Mouse (Mus musculus): Measurements from ENCODE around the gene Ndufs2. TPM values are rescaled to one million over a fixed set of nuclear protein-coding genes. Genes with fewer than 3 reads are reported as not detected.
A peak's percentile ranks its signal among the peaks of the same experiment; 100 is the strongest.

The Ndufs2 gene
- polyA plus RNA-seq, 1 experiment from 2014 or later, result 244 TPM

DNA sequence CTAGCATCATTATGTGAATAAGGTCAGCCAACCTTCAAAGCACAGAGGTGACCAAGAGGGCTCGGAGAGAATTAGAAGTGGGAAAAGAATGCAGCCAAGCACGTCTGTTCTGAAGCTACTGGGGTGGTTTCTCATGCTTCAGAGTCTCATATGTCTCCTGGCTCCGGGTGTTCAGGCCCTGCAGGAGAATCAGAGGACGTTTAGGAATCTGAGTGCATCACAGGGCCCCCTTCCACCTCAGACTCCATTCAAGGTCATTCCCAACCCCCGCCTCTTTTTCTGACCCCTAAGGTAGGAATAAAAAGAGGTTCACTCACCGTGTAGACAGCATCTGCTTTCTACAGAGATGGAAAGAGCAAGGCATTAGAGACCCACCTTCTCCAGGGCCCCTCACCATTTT, 21.4 kb downstream of the Ndufs2 start:
- H3K4me3 ChIP-seq (ENCODE audit: low read depth, low read length), result no peak overlapping the region
- no peak overlapping the region for H3K4me2 ChIP-seq
- H3K27ac ChIP-seq (ENCODE audit: low read depth), result no peak overlapping the region
- 56% methylated on average over 6 of the region's 6 CpGs for WGBS
- no peaks in the 10 kb centered on the region for H3K4me1 ChIP-seq (ENCODE audit: insufficient read depth)
- H3K9me3 ChIP-seq (ENCODE audit: low read depth, low read length), result no peaks in the 10 kb centered on the region
- H3K27me3 ChIP-seq (ENCODE audit: insufficient read depth, low read length), result no peaks in the 10 kb centered on the region
- ATAC-seq (ENCODE audit: insufficient read depth) (no peak), DNase-seq (no peak)
- TF ChIP-seq CTCF (IDR thresholded peaks at IDR 0.05; ENCODE audit: low read depth), result no peak
- peaks cover 14% of the 10 kb centered on the region for H3K36me3 ChIP-seq (ENCODE audit: insufficient read depth)
- no peak overlapping the region for H3K9ac ChIP-seq

DNA sequence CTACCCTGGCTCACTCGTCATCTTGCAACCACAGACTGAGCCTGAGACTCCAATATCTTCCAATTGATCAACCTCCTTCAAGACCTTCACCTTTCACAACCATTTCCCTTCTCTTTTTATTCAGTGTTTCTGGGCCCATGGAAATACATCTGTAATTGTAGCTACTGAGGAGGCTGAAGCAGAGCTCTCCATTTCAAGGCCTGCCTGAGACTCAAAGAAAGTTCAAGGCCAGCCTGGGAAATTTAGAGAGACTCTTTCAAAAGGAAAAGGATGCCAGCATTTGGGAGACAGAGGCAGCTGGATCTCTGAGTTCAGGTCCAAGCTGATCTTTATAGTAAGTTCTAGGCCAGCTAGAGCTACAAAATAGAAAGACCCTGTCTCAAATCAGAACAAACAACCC, 23.3 kb downstream of the Ndufs2 start:
- Histone ChIP-seq H3K9ac (no peak overlapping the region), H3K9me3 (ENCODE audit: low read depth, low read length) (no peaks in the 10 kb centered on the region), H3K4me1 (ENCODE audit: insufficient read depth) (no peaks in the 10 kb centered on the region), H3K36me3 (ENCODE audit: insufficient read depth) (no peaks in the 10 kb centered on the region), H3K4me3 (ENCODE audit: low read depth, low read length) (no peak overlapping the region), H3K27me3 (ENCODE audit: insufficient read depth, low read length) (no peaks in the 10 kb centered on the region), H3K27ac (ENCODE audit: low read depth) (no peak overlapping the region), H3K4me2 (no peak overlapping the region)
- DNase-seq, result no peak
- TF ChIP-seq CTCF (IDR thresholded peaks at IDR 0.05; ENCODE audit: low read depth), result no peak
- WGBS, result 87% methylated on average over 1 of the region's 1 CpGs
- no peak for ATAC-seq (ENCODE audit: insufficient read depth)

DNA sequence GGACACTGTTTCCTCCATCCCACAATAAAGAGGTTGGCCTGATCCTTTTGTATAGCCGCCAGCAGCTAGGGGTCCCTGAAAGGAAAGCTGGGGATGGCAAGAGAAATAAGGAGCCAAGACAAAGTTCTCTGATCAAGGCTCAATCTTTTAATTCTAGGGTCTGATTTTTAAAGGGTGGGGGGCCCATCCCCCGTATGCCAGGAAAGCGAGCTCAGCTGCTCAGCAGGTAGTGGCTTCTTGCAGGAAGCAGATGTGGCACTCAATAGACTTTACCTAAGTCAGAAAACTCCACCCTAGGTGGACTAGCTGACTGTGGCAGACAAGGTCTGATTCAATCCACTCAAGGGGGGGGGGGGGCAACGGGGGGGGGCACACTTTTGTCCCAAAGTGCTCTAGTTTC, 24.4 kb downstream of the Ndufs2 start:
- 60% methylated on average over 4 of the region's 4 CpGs for WGBS
- H3K36me3 ChIP-seq (ENCODE audit: insufficient read depth), result no peaks in the 10 kb centered on the region
- no peak for TF ChIP-seq CTCF (IDR thresholded peaks at IDR 0.05; ENCODE audit: low read depth)
- no peaks in the 10 kb centered on the region for H3K9me3 ChIP-seq (ENCODE audit: low read depth, low read length)
- H3K4me2 ChIP-seq, result no peak overlapping the region
- ATAC-seq (ENCODE audit: insufficient read depth) (no peak), DNase-seq (no peak)
- H3K4me3 ChIP-seq (ENCODE audit: low read depth, low read length), result no peak overlapping the region
- no peak overlapping the region for H3K9ac ChIP-seq
- H3K27ac ChIP-seq (ENCODE audit: low read depth), result no peak overlapping the region
- H3K27me3 ChIP-seq (ENCODE audit: insufficient read depth, low read length), result no peaks in the 10 kb centered on the region
- no peaks in the 10 kb centered on the region for H3K4me1 ChIP-seq (ENCODE audit: insufficient read depth)

GRCm38 (mm10) chr1:171224857-171225256, 26.3 kb downstream of the Ndufs2 start, which contains the start of gene Apoa2:
Gene Apoa2 (plus strand): TSS chr1:171225054.
- Histone ChIP-seq H3K9me3 (ENCODE audit: low read depth, low read length) (no peaks in the 10 kb centered on the region), H3K27ac (ENCODE audit: low read depth) (no peak within 1 kb of the TSS), H3K4me1 (ENCODE audit: insufficient read depth) (peaks cover 6% of the 10 kb centered on the region; the same call in 1 of the 2 replicates), H3K4me2 (no peak within 1 kb of the TSS), H3K4me3 (ENCODE audit: low read depth, low read length) (no peak within 1 kb of the TSS), H3K36me3 (ENCODE audit: insufficient read depth) (peaks cover 8% of the 10 kb centered on the region; the same call in 1 of the 2 replicates), H3K9ac (no peak within 1 kb of the TSS), H3K27me3 (ENCODE audit: insufficient read depth, low read length) (no peaks in the 10 kb centered on the region)
- ATAC-seq (ENCODE audit: insufficient read depth), result no peak
- 61% methylated on average over 5 of the region's 5 CpGs for WGBS
- TF ChIP-seq CTCF (IDR thresholded peaks at IDR 0.05; ENCODE audit: low read depth), result no peak
- DNase-seq, result no peak

DNA sequence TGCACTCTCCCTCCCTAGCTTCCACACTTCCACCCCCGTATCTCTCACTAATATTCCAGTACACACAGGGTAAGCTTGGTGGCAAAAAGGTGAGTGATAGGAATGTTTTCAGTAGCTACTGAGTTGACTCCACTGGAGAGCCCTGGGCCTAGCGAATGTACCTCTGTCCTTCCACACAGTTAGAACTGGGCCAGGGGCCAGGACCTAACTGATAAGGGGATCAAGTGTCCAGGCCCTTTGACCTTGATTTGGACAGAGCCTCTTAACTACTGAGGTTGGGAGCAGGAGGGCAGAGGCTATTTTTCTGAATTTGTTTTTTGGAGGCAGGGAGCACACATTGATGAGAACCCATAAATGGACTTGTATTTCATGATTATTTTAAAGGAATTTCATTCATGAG, 27.4 kb downstream of the Ndufs2 start:
- no peak for ATAC-seq (ENCODE audit: insufficient read depth)
- H3K4me3 ChIP-seq (ENCODE audit: low read depth, low read length), result no peak overlapping the region
- 58% methylated on average over 2 of the region's 2 CpGs for WGBS
- H3K9me3 ChIP-seq (ENCODE audit: low read depth, low read length), result no peaks in the 10 kb centered on the region
- no peak for TF ChIP-seq CTCF (IDR thresholded peaks at IDR 0.05; ENCODE audit: low read depth)
- DNase-seq, result no peak
- no peak overlapping the region for H3K27ac ChIP-seq (ENCODE audit: low read depth)
- H3K27me3 ChIP-seq (ENCODE audit: insufficient read depth, low read length), result no peaks in the 10 kb centered on the region
- H3K4me2 ChIP-seq, result no peak overlapping the region
- H3K36me3 ChIP-seq (ENCODE audit: insufficient read depth), result peaks cover 18% of the 10 kb centered on the region
- no peak overlapping the region for H3K9ac ChIP-seq
- peaks cover 6% of the 10 kb centered on the region; the same call in 1 of the 2 replicates for H3K4me1 ChIP-seq (ENCODE audit: insufficient read depth)

- Histone ChIP-seq H3K9ac (peak overlapping the region; percentile 59), H3K4me2 (peak overlapping the region; percentile 58)
Measured at GRCm38 (mm10) chr1:171223168-171223567, 28.0 kb downstream of the Ndufs2 start.

DNA sequence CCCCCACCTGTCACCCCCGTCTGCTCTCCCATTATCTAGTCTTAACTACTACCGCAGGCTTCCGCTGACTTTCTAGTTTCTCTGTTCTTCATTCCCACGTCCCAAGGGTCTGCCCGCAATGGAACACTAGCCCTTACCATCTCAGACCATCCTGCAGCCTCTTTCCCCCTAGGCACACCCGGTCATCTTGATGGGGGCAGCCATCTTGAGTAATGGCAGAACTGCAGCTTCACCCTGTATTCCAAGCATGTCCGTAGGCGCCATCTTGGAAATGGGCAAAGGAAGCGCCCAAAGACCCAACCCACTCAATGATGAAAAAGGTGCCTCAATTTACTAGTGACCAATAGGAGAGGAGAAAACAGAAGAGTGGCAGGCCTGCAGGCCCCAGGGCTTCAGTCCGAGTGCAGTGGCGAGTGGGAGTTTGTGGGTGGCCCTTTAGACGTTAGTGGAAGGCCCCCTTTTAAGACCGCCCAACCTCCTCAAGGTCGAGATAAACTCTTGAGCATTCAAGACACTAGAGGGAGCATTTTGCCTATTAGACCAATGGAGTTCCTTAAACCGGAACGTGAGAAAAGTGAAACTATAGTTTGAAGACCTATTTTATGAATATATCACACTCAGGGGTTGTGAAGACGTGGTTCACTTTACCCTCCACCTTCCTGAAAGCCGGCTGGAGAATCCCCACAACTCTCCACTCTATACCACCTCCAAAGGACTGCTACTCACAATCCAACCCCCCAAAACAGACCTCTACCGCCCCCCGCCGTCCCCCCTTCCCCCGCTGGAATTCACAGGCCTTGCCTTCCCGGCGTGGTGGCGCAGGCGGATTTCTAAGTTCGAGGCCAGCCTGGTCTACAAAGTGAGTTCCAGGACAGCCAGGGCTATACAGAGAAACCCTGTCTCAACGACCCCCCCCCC, 28.7 kb downstream of the Ndufs2 start, which contains the start of gene Tomm40l:
Tomm40l (minus strand) TSS at position 277 of the 918 bp plus-strand sequence.
- Histone ChIP-seq H3K9me3 (ENCODE audit: low read depth, low read length) (no peaks in the 10 kb centered on the region), H3K27ac (ENCODE audit: low read depth) (peak within 1 kb of the TSS; percentile 94), H3K9ac (peak within 1 kb of the TSS; percentile 59), H3K4me1 (ENCODE audit: insufficient read depth) (peaks cover 6% of the 10 kb centered on the region; the same call in 1 of the 2 replicates), H3K4me2 (peak within 1 kb of the TSS; percentile 91), H3K4me3 (ENCODE audit: low read depth, low read length) (peak within 1 kb of the TSS; percentile 61), H3K36me3 (ENCODE audit: insufficient read depth) (peaks cover 24% of the 10 kb centered on the region), H3K27me3 (ENCODE audit: insufficient read depth, low read length) (no peaks in the 10 kb centered on the region)
- WGBS, result under 1% methylated on average over 28 of the region's 28 CpGs
- peak; percentile 71 for TF ChIP-seq CTCF (IDR thresholded peaks at IDR 0.05; ENCODE audit: low read depth)
- peak; percentile 99 for DNase-seq
- peak; percentile 99 for ATAC-seq (ENCODE audit: insufficient read depth)

More at GRCm38 (mm10) chr1:171223168-171223567, 28.0 kb downstream of the Ndufs2 start:
- H3K36me3 ChIP-seq (ENCODE audit: insufficient read depth), result peaks cover 23% of the 10 kb centered on the region
- no peaks in the 10 kb centered on the region for H3K9me3 ChIP-seq (ENCODE audit: low read depth, low read length)
- peak overlapping the region; percentile 61 for H3K4me3 ChIP-seq (ENCODE audit: low read depth, low read length)
- no peaks in the 10 kb centered on the region for H3K27me3 ChIP-seq (ENCODE audit: insufficient read depth, low read length)
- H3K27ac ChIP-seq (ENCODE audit: low read depth), result peak overlapping the region; percentile 94
- 69% methylated on average over 6 of the region's 6 CpGs for WGBS
- H3K4me1 ChIP-seq (ENCODE audit: insufficient read depth), result peaks cover 6% of the 10 kb centered on the region; the same call in 1 of the 2 replicates
- ATAC-seq (ENCODE audit: insufficient read depth), result no peak
- TF ChIP-seq CTCF (IDR thresholded peaks at IDR 0.05; ENCODE audit: low read depth), result no peak
- no peak for DNase-seq
